Mouse (Mus musculus) testis, adult 2 months (tissue): ENCODE measurements at regions not wholly inside any gene's neighbourhood (a gene's known extent, or its start where the extent isn't known, plus 50 kb on each side); places are given as distances from the start of the nearest gene placed in this dataset.

Experiments used
- CTCF ChIP-seq: fragments of 200-500 bp; IDR thresholded peaks from 2 replicates; pipeline ENCODE4 v1.5.1; 2012; ENCODE audit warnings: low read depth, mild to moderate bottlenecking, inconsistent platforms, low read length, moderate library complexity; ENCODE audit not compliant: control insufficient read depth, insufficient read depth, insufficient replicate concordance
- POLR2A ChIP-seq: fragments of 200-500 bp; IDR thresholded peaks from 2 replicates; pipeline ENCODE4 v1.6.1; 2012; ENCODE audit warnings: low read depth, mild to moderate bottlenecking, inconsistent platforms, low read length, moderate library complexity; ENCODE audit not compliant: control insufficient read depth

DNA sequence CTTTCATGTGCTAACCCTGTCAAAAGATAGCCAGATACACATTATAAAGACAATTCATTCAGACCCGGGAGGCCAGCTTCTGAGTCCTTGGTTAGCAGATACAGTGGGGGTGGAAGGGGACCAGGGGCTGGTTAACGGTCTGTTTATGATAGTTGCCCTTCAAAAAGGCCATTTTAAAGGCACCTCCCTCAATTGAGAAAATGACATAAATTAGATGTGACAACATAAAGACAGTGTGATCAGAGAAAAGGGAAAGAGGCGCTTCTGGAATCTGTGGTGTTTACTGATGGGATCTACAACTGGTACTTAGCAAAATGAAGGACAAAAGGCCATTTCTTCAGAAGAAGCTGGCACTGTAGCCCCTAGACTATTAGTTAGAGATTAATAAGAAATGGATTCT lies 1391.4 kb upstream of the Lrrc6 start:
- TF ChIP-seq POLR2A: no peak
- no peak for TF ChIP-seq CTCF
